Mouse (Mus musculus) hindbrain, embryonic 10.5 days (tissue): ENCODE data around the gene Ccl11. TPM values are rescaled to one million over a fixed set of nuclear protein-coding genes. Genes with fewer than 3 reads are reported as not detected.

Source experiments
- DNase-seq: peaks from one replicate; pipeline ENCODE4 v3.0.0-alpha.2; 2017; ENCODE audit warnings: low spot score
- H3K27ac ChIP-seq: fragments of 300-500 bp; sonication (generic); 2 replicates; pipeline ENCODE4 v1.5.1; 2016; ENCODE audit warnings: mild to moderate bottlenecking, moderate library complexity
- H3K27me3 ChIP-seq: fragments of 300-500 bp; sonication (generic); 2 replicates; pipeline ENCODE4 v1.6.1; 2016; ENCODE audit warnings: mild to moderate bottlenecking; ENCODE audit not compliant: poor library complexity, insufficient read depth, severe bottlenecking
- H3K36me3 ChIP-seq: fragments of 300-500 bp; sonication (generic); 2 replicates; pipeline ENCODE4 v1.6.1; 2016; ENCODE audit warnings: mild to moderate bottlenecking, moderate library complexity
- H3K4me1 ChIP-seq: fragments of 300-500 bp; sonication (generic); replicated peaks from 2 replicates; pipeline ENCODE4 v1.6.1; 2016; ENCODE audit warnings: mild to moderate bottlenecking
- H3K4me3 ChIP-seq: fragments of 300-500 bp; sonication (generic); 2 replicates; pipeline ENCODE4 v1.5.1; 2016; ENCODE audit warnings: mild to moderate bottlenecking, moderate library complexity
- H3K9me3 ChIP-seq: fragments of 300-500 bp; sonication (generic); 2 replicates; pipeline ENCODE4 v1.6.1; 2016; ENCODE audit warnings: mild to moderate bottlenecking, moderate library complexity
- WGBS: fragments of 180-500 bp; shearing (Covaris S2); methylation state at CpG from one replicate; pipeline ENCODE4 v1.1.7; 2016; 5-methylcytosine and 5-hydroxymethylcytosine counted together
- polyA plus RNA-seq: library from polyadenylated mRNA; unstranded; fragments of >200 nt; fragmentation: Nextera tagmentation; extraction: Ambion mirVana; gene quantifications from 2 replicates; pipeline ENCODE4 v1.2.1, GENCODE M21; 2016

Gene Ccl11
- polyA plus RNA-seq, 1 experiment from 2014 or later, result not detected

DNA sequence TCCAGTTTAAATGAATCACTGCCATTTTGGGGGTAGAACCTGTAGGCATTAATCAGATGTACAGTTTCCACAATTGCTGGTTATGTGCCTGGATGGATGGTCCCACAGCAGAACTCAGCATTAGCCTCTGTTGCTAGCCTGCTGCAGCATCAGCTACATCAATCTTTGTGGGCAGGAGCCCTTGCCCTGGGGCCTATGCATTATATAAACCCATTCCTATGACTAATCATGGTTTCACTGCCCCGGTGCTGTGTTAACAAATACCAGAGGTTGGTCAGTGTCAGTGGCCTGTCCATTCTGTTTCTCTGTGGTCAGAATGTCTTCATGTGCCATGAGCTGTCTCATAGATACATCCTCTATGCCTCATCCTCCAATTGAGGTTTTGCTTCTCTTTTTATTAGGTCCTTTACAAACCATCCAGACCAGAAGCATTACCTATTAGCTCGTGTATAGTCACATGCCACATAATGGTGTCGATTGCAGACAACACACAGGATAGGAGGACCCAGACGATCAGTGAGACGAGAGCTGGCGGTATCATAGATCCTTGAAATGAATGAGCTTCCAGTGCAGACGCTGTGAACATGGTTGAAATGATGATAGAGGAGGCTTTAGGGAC lies 9.4 kb downstream of the Ccl11 start:
- Histone ChIP-seq H3K4me1 (no peaks in the 10 kb centered on the region), H3K36me3 (no peaks in the 10 kb centered on the region), H3K4me3 (no peak overlapping the region), H3K27me3 (no peaks in the 10 kb centered on the region), H3K9me3 (no peaks in the 10 kb centered on the region), H3K27ac (no peak overlapping the region)
- no peak for DNase-seq
- 90% methylated on average over 7 of the region's 7 CpGs for WGBS

DNA sequence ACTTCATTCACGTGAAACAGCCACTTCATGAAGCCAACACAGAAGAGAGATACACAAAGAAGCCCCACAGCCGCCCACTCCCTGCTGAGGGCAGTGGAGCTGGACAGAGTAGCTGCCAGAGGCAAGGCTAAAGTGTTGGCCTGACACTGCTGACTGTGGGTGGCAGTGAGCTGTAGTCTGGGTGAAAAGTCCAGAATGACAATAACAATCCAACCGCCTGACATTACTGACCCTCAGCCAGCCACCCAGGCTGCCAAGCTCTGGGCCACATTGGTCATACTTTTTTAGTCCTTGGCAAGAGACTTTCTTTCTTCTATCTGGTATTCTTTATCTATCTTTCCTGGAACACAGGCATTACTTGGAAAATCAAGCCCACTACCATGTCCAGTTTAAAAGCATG lies 13.5 kb downstream of the Ccl11 start:
- Histone ChIP-seq H3K4me1 (no peaks in the 10 kb centered on the region), H3K4me3 (no peak overlapping the region), H3K27ac (no peak overlapping the region), H3K9me3 (no peaks in the 10 kb centered on the region), H3K27me3 (no peaks in the 10 kb centered on the region), H3K36me3 (no peaks in the 10 kb centered on the region)
- DNase-seq, result no peak
- WGBS, result 72% methylated on average over 3 of the region's 3 CpGs

DNA sequence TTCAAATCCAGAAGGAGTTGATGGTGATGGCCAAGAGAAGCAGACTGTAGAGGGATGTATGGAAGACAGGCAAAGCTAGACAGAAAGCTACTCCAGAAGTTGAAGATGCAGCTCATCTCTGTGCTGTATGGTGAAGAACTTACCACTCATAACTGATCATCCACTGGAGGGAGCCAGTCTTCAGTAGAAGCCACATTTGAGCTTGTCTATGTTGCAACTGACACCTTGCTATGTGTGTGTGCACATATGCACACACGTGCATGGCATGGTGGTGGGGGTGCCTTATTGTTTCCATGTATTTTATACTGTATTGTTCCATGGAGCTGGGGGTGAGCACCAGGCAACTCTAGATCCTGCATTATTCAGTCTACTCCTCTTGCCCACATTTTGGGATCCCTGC lies 14.8 kb downstream of the Ccl11 start:
- DNase-seq, result no peak
- H3K36me3 ChIP-seq, result no peaks in the 10 kb centered on the region
- H3K4me3 ChIP-seq, result no peak overlapping the region
- no peaks in the 10 kb centered on the region for H3K4me1 ChIP-seq
- H3K9me3 ChIP-seq, result no peaks in the 10 kb centered on the region
- WGBS, result 90% methylated on average over 1 of the region's 1 CpGs
- no peak overlapping the region for H3K27ac ChIP-seq
- H3K27me3 ChIP-seq, result no peaks in the 10 kb centered on the region

DNA sequence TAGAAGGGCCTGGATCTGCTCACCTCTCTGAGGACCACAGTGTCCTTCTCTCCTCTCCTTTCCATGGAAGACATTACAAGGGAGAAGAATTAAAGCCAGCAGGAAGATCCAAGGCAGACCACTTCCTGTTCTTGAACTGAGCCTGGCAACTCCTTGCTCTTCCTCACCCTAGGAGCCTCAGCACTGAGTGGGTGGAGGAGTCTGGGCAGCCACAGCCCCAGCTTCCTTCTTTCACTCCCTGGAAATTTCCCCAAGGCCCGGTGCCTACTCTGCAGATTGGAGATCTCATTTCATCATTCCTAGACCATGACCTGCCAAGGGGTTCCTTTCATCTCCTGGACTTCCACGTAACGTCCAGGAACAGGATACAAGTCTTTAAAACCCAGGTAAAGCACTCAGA lies 15.4 kb downstream of the Ccl11 start:
- Histone ChIP-seq H3K27me3 (no peaks in the 10 kb centered on the region), H3K36me3 (no peaks in the 10 kb centered on the region), H3K9me3 (no peaks in the 10 kb centered on the region), H3K4me3 (no peak overlapping the region), H3K27ac (no peak overlapping the region), H3K4me1 (no peaks in the 10 kb centered on the region)
- DNase-seq, result no peak
- WGBS, result 83% methylated on average over 3 of the region's 3 CpGs

DNA sequence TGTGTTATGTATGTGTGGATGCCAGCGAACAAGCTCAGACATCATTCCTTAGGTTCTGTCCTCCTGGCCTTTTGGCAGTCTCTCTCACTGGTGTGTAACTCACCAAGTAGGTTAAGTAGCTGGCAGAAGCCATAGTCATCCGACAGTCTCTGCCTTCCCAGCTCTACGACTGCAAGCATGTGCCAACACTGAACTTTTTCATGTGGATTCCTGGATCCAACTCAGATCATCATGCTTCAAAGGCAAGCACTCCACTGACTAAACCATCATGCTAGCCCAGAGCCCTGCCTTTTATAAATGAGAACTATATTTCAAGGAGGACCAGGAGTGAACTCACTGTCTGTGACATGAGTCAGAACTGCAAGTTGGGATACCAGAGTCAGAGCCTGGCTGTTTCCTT lies 16.1 kb downstream of the Ccl11 start:
- no peaks in the 10 kb centered on the region for H3K4me1 ChIP-seq
- H3K27me3 ChIP-seq, result no peaks in the 10 kb centered on the region
- no peak overlapping the region for H3K27ac ChIP-seq
- H3K9me3 ChIP-seq, result no peaks in the 10 kb centered on the region
- WGBS, result 92% methylated on average over 3 of the region's 3 CpGs
- DNase-seq, result no peak
- no peak overlapping the region for H3K4me3 ChIP-seq
- no peaks in the 10 kb centered on the region for H3K36me3 ChIP-seq

DNA sequence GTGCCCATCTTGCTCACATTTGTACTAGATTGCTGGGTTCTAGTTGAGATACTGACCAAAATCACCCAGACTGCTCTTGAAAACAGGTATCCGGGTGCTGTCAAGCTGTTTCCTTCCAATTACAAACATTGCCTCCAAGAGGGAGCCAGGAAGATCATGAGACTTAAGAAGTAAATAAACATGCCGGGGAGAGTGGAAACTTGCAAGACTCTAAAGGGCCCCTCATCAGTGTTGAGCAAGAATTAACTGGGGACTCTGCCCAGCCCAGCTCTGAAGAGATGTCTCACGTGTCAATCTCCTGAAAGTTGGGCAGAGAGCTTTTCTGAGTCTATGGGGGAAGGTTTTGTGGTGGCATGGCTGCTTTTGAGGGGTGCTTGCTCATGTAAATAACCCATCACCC lies 19.4 kb downstream of the Ccl11 start:
- Histone ChIP-seq H3K27ac (no peak overlapping the region), H3K36me3 (no peaks in the 10 kb centered on the region), H3K4me1 (no peaks in the 10 kb centered on the region), H3K4me3 (no peak overlapping the region), H3K27me3 (no peaks in the 10 kb centered on the region), H3K9me3 (no peaks in the 10 kb centered on the region)
- DNase-seq, result no peak
- 77% methylated on average over 3 of the region's 3 CpGs for WGBS

DNA sequence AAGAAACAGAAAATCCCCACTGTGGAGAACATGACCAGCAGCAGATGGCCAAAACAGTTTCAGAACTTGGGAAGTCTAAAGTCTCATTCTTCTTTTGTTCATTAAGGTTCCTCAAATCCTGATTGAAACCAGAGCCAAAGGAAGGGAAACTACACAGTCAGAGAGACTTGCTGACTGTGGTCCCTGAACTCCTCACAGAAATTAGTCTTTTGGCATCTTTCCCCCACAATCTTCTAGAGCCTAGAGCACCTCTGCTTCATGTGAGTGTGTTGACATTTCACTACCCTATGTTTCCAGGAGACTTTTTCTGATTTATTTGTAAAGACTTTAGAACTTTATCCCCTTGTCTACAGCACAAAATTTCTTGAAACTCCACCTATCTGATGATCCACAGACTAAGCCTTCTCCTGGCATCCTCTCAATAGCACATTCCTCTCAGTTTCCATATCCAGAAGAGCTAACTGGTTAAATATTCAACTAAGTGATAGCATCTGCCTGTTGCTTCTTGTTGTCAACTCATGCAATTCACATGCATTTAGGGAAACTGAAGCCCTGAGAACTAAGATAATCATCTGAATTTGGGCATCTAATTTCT lies 20.6 kb downstream of the Ccl11 start:
- H3K9me3 ChIP-seq, result no peaks in the 10 kb centered on the region
- H3K36me3 ChIP-seq, result no peaks in the 10 kb centered on the region
- no peak overlapping the region for H3K4me3 ChIP-seq
- no peak for DNase-seq
- no peaks in the 10 kb centered on the region for H3K27me3 ChIP-seq
- H3K4me1 ChIP-seq, result no peaks in the 10 kb centered on the region
- H3K27ac ChIP-seq, result no peak overlapping the region

DNA sequence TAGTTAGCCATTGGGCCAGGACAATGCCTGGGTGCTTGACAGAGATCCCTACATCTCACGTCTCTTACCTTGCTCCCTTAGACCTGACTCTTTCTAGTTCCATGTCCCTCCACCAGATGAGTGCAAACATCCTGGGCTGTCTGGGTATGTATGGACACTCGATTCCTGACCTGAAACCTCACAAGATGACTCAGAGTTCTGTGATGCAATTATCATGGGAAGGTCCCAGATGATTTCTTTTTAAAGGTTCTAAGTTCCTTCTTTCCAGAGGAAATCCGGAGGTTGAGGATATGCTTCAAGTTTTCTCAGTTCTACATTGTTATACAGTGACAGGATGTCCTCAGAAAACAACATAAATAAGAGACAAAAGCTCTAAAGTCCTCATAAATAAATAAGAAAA lies 23.2 kb downstream of the Ccl11 start:
- Histone ChIP-seq H3K27ac (no peak overlapping the region), H3K27me3 (no peaks in the 10 kb centered on the region), H3K36me3 (no peaks in the 10 kb centered on the region), H3K9me3 (no peaks in the 10 kb centered on the region), H3K4me1 (no peaks in the 10 kb centered on the region), H3K4me3 (no peak overlapping the region)
- WGBS, result 82% methylated on average over 3 of the region's 3 CpGs
- no peak for DNase-seq

DNA sequence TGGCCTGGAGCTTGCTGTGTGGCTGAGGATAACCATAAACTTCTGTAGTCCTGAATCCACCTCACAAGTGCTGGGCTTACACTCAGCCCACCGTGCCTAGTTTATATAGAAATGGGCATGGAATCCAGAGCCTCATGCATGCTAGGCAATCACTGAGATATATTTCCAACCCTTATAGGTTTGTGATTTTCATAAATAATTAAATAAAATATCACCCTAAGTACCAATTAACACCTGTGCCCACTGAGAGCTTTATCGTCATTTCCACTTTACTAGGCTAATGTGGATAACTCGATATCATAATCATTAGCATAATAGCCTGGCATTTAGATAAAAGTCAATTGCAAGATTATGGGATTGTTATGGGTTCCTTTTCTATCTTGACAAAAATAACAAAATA lies 26.7 kb downstream of the Ccl11 start:
- 91% methylated on average over 3 of the region's 3 CpGs for WGBS
- Histone ChIP-seq H3K27ac (no peak overlapping the region), H3K27me3 (no peaks in the 10 kb centered on the region), H3K9me3 (no peaks in the 10 kb centered on the region), H3K36me3 (no peaks in the 10 kb centered on the region), H3K4me3 (no peak overlapping the region), H3K4me1 (0 out of 2 replicates have a peak, but pooled peaks cover 3% of the 10 kb centered on the region)
- no peak for DNase-seq

DNA sequence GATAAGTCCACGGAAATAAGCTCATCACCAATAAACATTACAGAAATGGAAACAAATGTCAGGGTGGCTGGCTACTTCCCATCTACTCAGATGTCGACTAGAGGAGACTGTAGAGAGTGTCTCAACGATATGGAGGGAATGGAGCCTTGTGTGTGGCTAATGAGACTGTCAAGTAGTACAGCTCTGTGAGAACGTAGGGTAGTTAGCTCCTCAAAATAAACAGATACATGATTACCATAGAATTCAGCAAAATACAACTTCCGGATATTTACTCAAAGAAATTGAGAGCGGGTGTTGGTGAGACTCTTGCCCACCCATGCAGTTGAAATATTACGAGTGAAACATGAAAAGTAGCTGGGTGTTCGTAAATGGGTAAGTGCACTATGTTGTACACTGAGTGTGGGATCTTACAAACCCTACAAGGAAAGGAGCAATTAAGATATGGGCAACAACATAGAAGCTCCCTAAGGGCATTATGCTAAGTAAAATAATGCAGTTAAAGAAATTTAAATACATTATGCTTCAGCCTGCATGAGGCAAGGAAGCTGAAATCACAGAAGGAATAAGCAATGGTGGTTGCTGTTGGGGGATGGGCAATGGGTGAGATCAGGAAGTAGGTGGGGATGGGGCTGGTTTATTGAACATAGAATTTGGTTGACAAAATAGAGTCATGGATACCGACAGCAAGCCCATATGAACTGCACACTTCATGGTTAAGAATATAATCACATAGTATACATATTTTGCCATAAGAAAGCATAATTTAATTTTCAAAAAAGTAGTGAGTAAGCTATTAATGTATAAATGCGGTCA lies 42.1 kb downstream of the Ccl11 start:
- DNase-seq, result no peak
- no peak overlapping the region for H3K27ac ChIP-seq
- H3K4me1 ChIP-seq, result no peaks in the 10 kb centered on the region
- WGBS, result 88% methylated on average over 10 of the region's 10 CpGs
- no peaks in the 10 kb centered on the region for H3K9me3 ChIP-seq
- no peaks in the 10 kb centered on the region for H3K27me3 ChIP-seq
- H3K36me3 ChIP-seq, result no peaks in the 10 kb centered on the region
- no peak overlapping the region for H3K4me3 ChIP-seq

DNA sequence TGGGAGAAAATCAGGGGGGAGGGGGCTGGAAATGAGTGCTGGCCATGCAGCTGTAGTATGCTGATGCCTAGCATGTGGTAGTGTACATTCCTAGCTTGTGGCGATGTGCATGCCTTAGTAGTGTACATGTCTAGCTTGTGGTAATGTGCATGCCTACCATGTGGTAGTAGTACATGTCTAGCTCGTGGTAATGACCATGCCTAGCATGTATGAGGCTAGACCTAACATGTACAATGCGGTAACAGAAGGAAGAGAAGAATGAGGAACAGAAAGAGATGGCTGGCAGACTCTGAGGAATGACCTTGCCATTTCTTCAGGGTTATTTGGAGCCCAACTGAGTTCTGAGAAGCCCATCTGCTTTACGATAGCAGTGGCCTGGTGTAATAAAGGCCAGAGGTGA lies 43.5 kb downstream of the Ccl11 start:
- Histone ChIP-seq H3K4me1 (no peaks in the 10 kb centered on the region), H3K27ac (no peak overlapping the region), H3K36me3 (no peaks in the 10 kb centered on the region), H3K4me3 (no peak overlapping the region), H3K9me3 (no peaks in the 10 kb centered on the region), H3K27me3 (no peaks in the 10 kb centered on the region)
- 88% methylated on average over 4 of the region's 4 CpGs for WGBS
- no peak for DNase-seq

DNA sequence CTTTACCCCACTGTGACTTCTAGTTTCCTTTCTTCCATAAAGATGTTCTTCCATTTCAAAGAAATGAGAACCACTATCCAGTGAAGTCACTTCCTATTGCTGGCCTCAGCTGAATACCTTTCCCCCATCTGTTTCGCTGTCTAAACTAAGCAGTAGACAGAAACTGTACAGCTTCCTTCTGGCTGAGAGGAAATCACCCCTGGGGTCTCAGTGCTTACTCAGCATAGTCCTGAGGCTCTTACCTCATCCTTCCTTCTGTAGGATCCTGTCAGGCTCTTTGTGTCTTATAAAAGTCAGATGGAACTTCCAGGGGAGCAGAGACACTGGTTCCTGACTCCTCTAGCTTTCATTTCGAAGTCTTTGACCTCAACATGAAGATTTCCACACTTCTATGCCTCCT lies 43.9 kb downstream of the Ccl11 start, which contains the start of gene Ccl12:
Ccl12 (plus strand) TSS at position 317 of the 400 bp plus-strand sequence.
- Histone ChIP-seq H3K4me1 (no peaks in the 10 kb centered on the region), H3K27me3 (no peaks in the 10 kb centered on the region), H3K4me3 (no peak within 1 kb of the TSS), H3K9me3 (no peaks in the 10 kb centered on the region), H3K27ac (no peak within 1 kb of the TSS), H3K36me3 (no peaks in the 10 kb centered on the region)
- DNase-seq, result no peak
- WGBS, result 65% methylated on average over 2 of the region's 2 CpGs

DNA sequence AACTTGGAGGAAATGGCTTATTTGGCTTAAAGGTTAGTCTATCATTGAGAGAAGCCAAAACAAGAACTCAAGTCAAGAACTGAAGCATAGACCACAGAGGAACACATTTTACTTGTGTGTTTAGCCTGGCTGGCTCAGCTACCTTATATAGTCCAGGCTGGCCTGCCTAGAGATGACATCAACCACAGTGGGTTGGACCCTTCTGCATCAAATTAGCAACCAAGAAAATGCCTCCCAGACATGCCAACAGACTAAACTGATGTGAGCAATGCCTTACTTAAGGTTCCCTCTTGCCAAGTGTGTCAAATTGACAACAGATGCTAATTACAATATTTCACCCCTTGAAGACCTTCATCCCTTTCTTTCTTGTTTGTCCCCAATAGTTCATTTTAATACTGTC lies 52.0 kb downstream of the Ccl11 start:
- H3K27me3 ChIP-seq, result no peaks in the 10 kb centered on the region
- no peaks in the 10 kb centered on the region for H3K9me3 ChIP-seq
- no peak overlapping the region for H3K27ac ChIP-seq
- H3K4me1 ChIP-seq, result no peaks in the 10 kb centered on the region
- H3K4me3 ChIP-seq, result no peak overlapping the region
- no peak for DNase-seq
- no peaks in the 10 kb centered on the region for H3K36me3 ChIP-seq
